Mouse (Mus musculus) embryonic facial prominence, embryonic 11.5 days (tissue): ENCODE results near the gene Tm2d1. TPM values are rescaled to one million over a fixed set of nuclear protein-coding genes. Genes with fewer than 3 reads are reported as not detected.

Source experiments
- ATAC-seq: fragments of 200-750 bp; cut with Nextera tagmentation; replicated peaks from 2 replicates; pipeline ENCODE4 v1.8.0; 2017; ENCODE audit warnings: low read depth; ENCODE audit not compliant: insufficient number of reproducible peaks, low FRiP score, low TSS enrichment
- DNase-seq: peaks from one replicate; pipeline ENCODE4 v3.0.0-alpha.2; 2015; ENCODE audit warnings: low spot score
- H3K27ac ChIP-seq: fragments of 300-500 bp; sonication (generic); replicated peaks from 2 replicates; pipeline ENCODE4 v1.5.1; 2014; ENCODE audit warnings: mild to moderate bottlenecking, low read depth, low read length, control low read depth
- H3K27me3 ChIP-seq: fragments of 300-500 bp; sonication (generic); 2 replicates; pipeline ENCODE4 v1.6.1; 2014; ENCODE audit warnings: mild to moderate bottlenecking, low read length, moderate library complexity, mixed read lengths; ENCODE audit not compliant: control insufficient read depth, insufficient read depth
- H3K36me3 ChIP-seq: fragments of 300-500 bp; sonication (generic); replicated peaks from 2 replicates; pipeline ENCODE4 v1.6.1; 2014; ENCODE audit warnings: low read depth, mild to moderate bottlenecking, low read length, moderate library complexity, mixed read lengths; ENCODE audit not compliant: control insufficient read depth, insufficient read depth
- H3K4me1 ChIP-seq: fragments of 300-500 bp; sonication (generic); 2 replicates; pipeline ENCODE4 v1.6.1; 2014; ENCODE audit warnings: low read length, mixed read lengths; ENCODE audit not compliant: control insufficient read depth, insufficient read depth
- H3K4me2 ChIP-seq: fragments of 300-500 bp; sonication (generic); 2 replicates; pipeline ENCODE4 v1.6.1; 2014; ENCODE audit warnings: low read depth, mild to moderate bottlenecking, control low read depth, low read length, moderate library complexity
- H3K4me3 ChIP-seq: fragments of 300-500 bp; sonication (generic); 2 replicates; pipeline ENCODE4 v1.5.1; 2014; ENCODE audit warnings: low read depth, low read length, control low read depth
- H3K9ac ChIP-seq: fragments of 300-500 bp; sonication (generic); replicated peaks from 2 replicates; pipeline ENCODE4 v1.6.1; 2014; ENCODE audit warnings: mild to moderate bottlenecking, control low read depth, low read length
- H3K9me3 ChIP-seq: fragments of 300-500 bp; sonication (generic); replicated peaks from 2 replicates; pipeline ENCODE4 v1.6.1; 2016; ENCODE audit warnings: mild to moderate bottlenecking, low read length, inconsistent platforms, mixed read lengths; ENCODE audit not compliant: control insufficient read depth
- WGBS: fragments of 180-500 bp; shearing (Covaris S2); extraction: QIAGEN DNeasy Blood & Tissue Kit; methylation state at CpG from one replicate; pipeline ENCODE4 v1.1.7; 2014; 5-methylcytosine and 5-hydroxymethylcytosine counted together
- polyA plus RNA-seq: library from polyadenylated mRNA; unstranded; fragments of >200 nt; fragmentation: Nextera tagmentation; extraction: Ambion mirVana; gene quantifications from 2 replicates; pipeline ENCODE4 v1.2.1, GENCODE M21; 2014

Tm2d1 gene
- polyA plus RNA-seq, 1 experiment from 2014 or later: 101 TPM

GRCm38 (mm10) chr4:98317149-98317548, 66.0 kb downstream of the Tm2d1 start:
- Histone ChIP-seq H3K4me1 (no peaks in the 10 kb centered on the region), H3K27ac (no peak overlapping the region), H3K36me3 (no peaks in the 10 kb centered on the region), H3K9me3 (no peaks in the 10 kb centered on the region), H3K4me3 (no peak overlapping the region), H3K4me2 (no peak overlapping the region), H3K9ac (no peak overlapping the region), H3K27me3 (no peaks in the 10 kb centered on the region)
- 90% methylated on average over 2 of the region's 2 CpGs for WGBS
- DNase-seq: no peak
- ATAC-seq: no peak

Other genes starting within 250 kb of the Tm2d1 start
- 13.2 and 17.6 TPM in 2 replicates for gene Patj, start 12.5 kb upstream of the Tm2d1 start, polyA plus RNA-seq